Mouse (Mus musculus) hindbrain, postnatal 0 days (tissue): ENCODE data around the gene Sar1a. TPM values are rescaled to one million over a fixed set of nuclear protein-coding genes. Genes with fewer than 3 reads are reported as not detected.

ENCODE experiments used
- ATAC-seq: fragments of 200-750 bp; cut with Nextera tagmentation; 2 replicates; pipeline ENCODE4 v1.8.0; 2017; ENCODE audit warnings: mild to moderate bottlenecking, moderate TSS enrichment, moderate library complexity
- DNase-seq: peaks from one replicate; pipeline ENCODE4 v3.0.0-alpha.2; 2015; ENCODE audit warnings: low spot score
- H3K27ac ChIP-seq: fragments of 300-500 bp; sonication (generic); 2 replicates; pipeline ENCODE4 v1.5.1; 2014; ENCODE audit warnings: mild to moderate bottlenecking
- H3K27me3 ChIP-seq: fragments of 300-500 bp; sonication (generic); 2 replicates; pipeline ENCODE4 v1.6.1; 2014; ENCODE audit warnings: low read length, mixed read lengths; ENCODE audit not compliant: insufficient read depth
- H3K36me3 ChIP-seq: fragments of 300-500 bp; sonication (generic); 2 replicates; pipeline ENCODE4 v1.6.1; 2014; ENCODE audit warnings: low read length, mixed read lengths; ENCODE audit not compliant: insufficient read depth
- H3K4me1 ChIP-seq: fragments of 300-500 bp; sonication (generic); 2 replicates; pipeline ENCODE4 v1.6.1; 2014; ENCODE audit warnings: antibody characterized with exemption, low read length, mixed read lengths; ENCODE audit not compliant: insufficient read depth
- H3K4me2 ChIP-seq: fragments of 300-500 bp; sonication (generic); 2 replicates; pipeline ENCODE4 v1.6.1; 2014; ENCODE audit warnings: low read depth, mild to moderate bottlenecking, low read length, moderate library complexity, mixed read lengths
- H3K4me3 ChIP-seq: fragments of 300-500 bp; sonication (generic); 2 replicates; pipeline ENCODE4 v1.5.1; 2014; ENCODE audit warnings: low read length
- H3K9ac ChIP-seq: fragments of 300-500 bp; sonication (generic); replicated peaks from 2 replicates; pipeline ENCODE4 v1.6.1; 2014; ENCODE audit warnings: mild to moderate bottlenecking, low read length, moderate library complexity, mixed read lengths
- H3K9me3 ChIP-seq: fragments of 300-500 bp; sonication (generic); 2 replicates; pipeline ENCODE4 v1.6.1; 2016; ENCODE audit warnings: low read length, mixed read lengths
- CTCF ChIP-seq: IDR thresholded peaks from 2 replicates; pipeline ENCODE4 v1.5.1; 2016; ENCODE audit warnings: antibody characterized with exemption, control low read depth, low read depth
- WGBS: fragments of 180-500 bp; shearing (Covaris S2); extraction: QIAGEN DNeasy Blood & Tissue Kit; methylation state at CpG from one replicate; pipeline ENCODE4 v1.1.7; 2014; 5-methylcytosine and 5-hydroxymethylcytosine counted together
- polyA plus RNA-seq: library from polyadenylated mRNA; unstranded; fragments of >200 nt; fragmentation: Nextera tagmentation; extraction: Ambion mirVana; gene quantifications from 2 replicates; pipeline ENCODE4 v1.2.1, GENCODE M21; 2015
- total RNA-seq: library from RNA; depleted of rRNA; stranded (reverse); fragments of >200 nt; gene quantifications from 2 replicates; pipeline ENCODE4 v1.2.3, GENCODE M21; 2014

Gene Sar1a
- total and polyA plus RNA-seq, 2 experiments from 2014 or later, result 125 to 188 TPM

GRCm38 (mm10) chr10:61723271-61723670 lies 43.2 kb downstream of the Sar1a start:
- DNase-seq (no peak), ATAC-seq (no peak)
- Histone ChIP-seq H3K4me1 (no peaks in the 10 kb centered on the region), H3K4me2 (no peak overlapping the region), H3K27me3 (no peaks in the 10 kb centered on the region), H3K27ac (no peak overlapping the region), H3K4me3 (no peak overlapping the region), H3K9me3 (no peaks in the 10 kb centered on the region), H3K9ac (no peak overlapping the region), H3K36me3 (no peaks in the 10 kb centered on the region)
- WGBS, result 57% methylated on average over 6 of the region's 6 CpGs
- TF ChIP-seq CTCF, result no peak

GRCm38 (mm10) chr10:61729181-61729580 lies 49.1 kb downstream of the Sar1a start:
- no peaks in the 10 kb centered on the region for H3K27me3 ChIP-seq
- H3K36me3 ChIP-seq, result no peaks in the 10 kb centered on the region
- no peak overlapping the region for H3K4me2 ChIP-seq
- H3K9ac ChIP-seq, result no peak overlapping the region
- ATAC-seq (no peak), DNase-seq (no peak)
- no peak for TF ChIP-seq CTCF
- H3K9me3 ChIP-seq, result no peaks in the 10 kb centered on the region
- no peak overlapping the region for H3K4me3 ChIP-seq
- no peaks in the 10 kb centered on the region for H3K4me1 ChIP-seq
- 69% methylated on average over 11 of the region's 11 CpGs for WGBS
- no peak overlapping the region for H3K27ac ChIP-seq

GRCm38 (mm10) chr10:61730171-61730570 lies 50.1 kb downstream of the Sar1a start:
- no peak for DNase-seq
- Histone ChIP-seq H3K27me3 (no peaks in the 10 kb centered on the region), H3K4me3 (no peak overlapping the region), H3K4me2 (no peak overlapping the region), H3K36me3 (no peaks in the 10 kb centered on the region), H3K9me3 (no peaks in the 10 kb centered on the region), H3K4me1 (no peaks in the 10 kb centered on the region), H3K27ac (no peak overlapping the region), H3K9ac (no peak overlapping the region)
- 92% methylated on average over 6 of the region's 6 CpGs for WGBS
- no peak for TF ChIP-seq CTCF
- ATAC-seq, result no peak

- H3K4me2 ChIP-seq, result no peak overlapping the region
- H3K9me3 ChIP-seq, result no peaks in the 10 kb centered on the region
- ATAC-seq (no peak), DNase-seq (peak; percentile 35)
- H3K27ac ChIP-seq, result no peak overlapping the region
- H3K27me3 ChIP-seq, result no peaks in the 10 kb centered on the region
- H3K36me3 ChIP-seq, result peaks cover 14% of the 10 kb centered on the region; the same call in 1 of the 2 replicates
- TF ChIP-seq CTCF, result peak; percentile 82
- H3K4me1 ChIP-seq, result no peaks in the 10 kb centered on the region
- H3K9ac ChIP-seq, result no peak overlapping the region
- H3K4me3 ChIP-seq, result no peak overlapping the region
- WGBS, result 40% methylated on average over 3 of the region's 3 CpGs
Observed at GRCm38 (mm10) chr10:61734377-61734776, 54.3 kb downstream of the Sar1a start.

- WGBS, result 61% methylated on average over 10 of the region's 10 CpGs
- no peaks in the 10 kb centered on the region for H3K27me3 ChIP-seq
- no peaks in the 10 kb centered on the region for H3K4me1 ChIP-seq
- no peak for DNase-seq
- H3K9ac ChIP-seq, result no peak overlapping the region
- H3K4me3 ChIP-seq, result no peak overlapping the region
- no peak for TF ChIP-seq CTCF
- peaks cover 29% of the 10 kb centered on the region; the same call in 1 of the 2 replicates for H3K36me3 ChIP-seq
- H3K9me3 ChIP-seq, result no peaks in the 10 kb centered on the region
- no peak overlapping the region for H3K4me2 ChIP-seq
- peak overlapping the region; percentile 34; the same call in 1 of the 2 replicates for H3K27ac ChIP-seq
- ATAC-seq, result peak; percentile 33
Observed at GRCm38 (mm10) chr10:61736671-61737078, 56.6 kb downstream of the Sar1a start.

- no peaks in the 10 kb centered on the region for H3K4me1 ChIP-seq
- peaks cover 34% of the 10 kb centered on the region for H3K36me3 ChIP-seq
- no peak for TF ChIP-seq CTCF
- H3K4me2 ChIP-seq, result no peak overlapping the region
- H3K4me3 ChIP-seq, result no peak overlapping the region
- H3K27ac ChIP-seq, result no peak overlapping the region
- no peak for DNase-seq
- H3K9ac ChIP-seq, result no peak overlapping the region
- no peak for ATAC-seq
- H3K9me3 ChIP-seq, result no peaks in the 10 kb centered on the region
- WGBS, result 86% methylated on average over 1 of the region's 1 CpGs
- H3K27me3 ChIP-seq, result no peaks in the 10 kb centered on the region
Observed at GRCm38 (mm10) chr10:61737537-61737936, 57.4 kb downstream of the Sar1a start.

- no peak overlapping the region for H3K9ac ChIP-seq
- H3K4me1 ChIP-seq, result no peaks in the 10 kb centered on the region
- no peak overlapping the region for H3K4me2 ChIP-seq
- no peak for DNase-seq
- no peak overlapping the region for H3K27ac ChIP-seq
- peaks cover 40% of the 10 kb centered on the region for H3K36me3 ChIP-seq
- H3K27me3 ChIP-seq, result no peaks in the 10 kb centered on the region
- no peak overlapping the region for H3K4me3 ChIP-seq
- no peak for ATAC-seq
- WGBS, result 87% methylated on average over 4 of the region's 4 CpGs
- no peak for TF ChIP-seq CTCF
- H3K9me3 ChIP-seq, result no peaks in the 10 kb centered on the region
Observed at GRCm38 (mm10) chr10:61738126-61738525, 58.0 kb downstream of the Sar1a start.
